Mouse (Mus musculus) effector memory CD4-positive, alpha-beta T cell, adult 7 months (primary cell): ENCODE results near the gene Nynrin. TPM values are rescaled to one million over a fixed set of nuclear protein-coding genes. Genes with fewer than 3 reads are reported as not detected.

Experiments
- polyA plus RNA-seq: library from polyadenylated mRNA; unstranded; fragments of 100-300 nt; shearing (Covaris generic); gene quantifications from one replicate; pipeline ENCODE4 v1.2.1, GENCODE M21; 2017

Nynrin gene
- polyA plus RNA-seq = 0.21 TPM

DNA sequence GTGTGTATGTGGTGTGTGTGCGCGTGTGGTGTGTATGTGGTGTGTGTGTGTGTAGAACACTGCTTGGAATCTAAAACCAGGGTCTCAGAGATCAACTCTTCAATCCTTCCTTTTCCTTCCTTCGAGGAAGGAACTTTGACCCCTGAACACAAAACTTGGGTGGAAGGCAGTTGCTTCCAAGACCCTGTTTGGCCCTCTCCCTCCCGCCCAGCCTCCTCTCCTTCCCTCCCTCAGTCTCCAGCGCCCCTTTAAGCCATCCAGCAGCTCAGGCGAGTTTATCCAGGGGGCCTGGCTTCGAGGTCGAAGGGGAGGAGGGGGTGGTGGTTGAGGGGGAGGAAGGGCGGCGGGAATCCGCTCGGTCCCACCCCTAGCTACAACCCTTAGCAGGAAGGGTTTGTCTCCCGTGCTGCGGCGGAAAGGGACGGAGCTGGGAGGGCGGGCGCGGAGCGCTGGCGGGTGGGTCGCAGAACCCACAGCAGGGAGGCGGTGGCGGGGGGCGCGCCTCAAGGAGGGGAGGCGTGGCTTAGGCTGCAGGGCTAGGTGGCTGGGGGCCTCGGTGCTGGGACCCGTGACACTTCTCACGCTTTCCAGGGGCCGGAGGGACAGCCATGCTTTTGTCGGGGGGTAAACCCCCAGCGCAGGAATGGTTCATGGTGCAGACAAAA, at the start of gene Nynrin:
TSS of gene Nynrin (plus strand) at position 390 of the 665 bp plus-strand sequence.

DNA sequence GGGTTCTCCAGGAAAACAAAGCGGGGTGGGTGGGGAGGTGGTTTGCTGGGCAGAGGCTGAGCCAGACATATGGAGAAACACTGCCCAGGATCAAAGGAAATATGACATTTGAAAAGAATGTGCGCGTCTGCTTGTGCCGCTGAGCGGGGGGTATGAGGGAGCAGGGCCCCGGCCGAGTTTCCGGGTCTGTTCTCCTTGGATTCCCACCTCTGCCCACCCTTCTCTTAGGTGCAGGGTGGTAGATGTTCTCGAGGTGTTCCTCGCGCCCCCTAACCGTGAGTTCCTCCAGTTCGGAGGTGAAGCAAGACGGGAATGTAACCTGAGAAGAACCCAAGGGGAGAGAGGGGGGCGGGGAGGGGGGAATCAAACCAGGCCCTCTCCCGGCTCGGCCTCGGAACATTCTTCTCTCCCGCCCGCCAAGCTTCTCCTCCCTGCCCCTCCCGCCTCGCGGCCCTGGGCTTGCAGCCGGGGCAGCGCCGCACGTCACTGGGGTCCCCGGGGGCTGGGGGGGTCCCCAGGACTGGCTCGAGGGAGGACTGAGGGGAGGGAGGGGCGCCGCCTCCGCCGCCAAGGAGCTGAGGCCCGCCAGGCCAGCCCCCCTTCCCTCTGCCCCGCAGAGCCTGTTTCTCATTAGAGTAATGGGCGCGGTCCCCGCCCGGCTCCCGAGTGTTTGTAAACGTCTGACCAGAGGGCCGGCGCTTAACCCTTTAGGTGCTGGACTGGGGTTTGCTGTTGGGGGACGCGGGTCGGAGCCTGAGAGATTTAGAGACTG, 30.6 kb upstream of the Nynrin start, which contains the start of gene Nfatc4:
TSS of gene Nfatc4 (plus strand) at position 154 of the 772 bp plus-strand sequence.

DNA sequence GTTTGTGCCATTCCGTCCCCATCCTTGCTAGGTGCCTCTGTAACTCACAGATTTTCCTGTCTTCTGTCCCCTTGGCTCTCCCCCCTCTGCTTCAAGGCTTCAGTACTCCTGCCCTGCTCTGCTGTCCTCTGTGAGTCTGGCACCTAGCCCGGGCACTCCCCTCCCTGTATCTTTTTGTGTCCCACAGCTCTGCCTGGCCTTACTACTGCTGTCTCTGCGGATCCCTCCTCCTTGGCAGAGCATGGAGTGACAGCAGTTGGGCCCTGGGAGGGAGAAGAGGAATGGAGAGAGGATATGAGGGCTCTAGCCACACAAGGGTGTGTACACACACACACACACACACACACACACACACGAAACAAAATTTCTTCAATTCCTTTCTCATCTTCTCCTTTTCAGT, 30.4 kb downstream of the Nynrin start, which contains the start of gene Cbln3:
TSS of gene Cbln3 (minus strand) at position 227 of the 400 bp plus-strand sequence.

DNA sequence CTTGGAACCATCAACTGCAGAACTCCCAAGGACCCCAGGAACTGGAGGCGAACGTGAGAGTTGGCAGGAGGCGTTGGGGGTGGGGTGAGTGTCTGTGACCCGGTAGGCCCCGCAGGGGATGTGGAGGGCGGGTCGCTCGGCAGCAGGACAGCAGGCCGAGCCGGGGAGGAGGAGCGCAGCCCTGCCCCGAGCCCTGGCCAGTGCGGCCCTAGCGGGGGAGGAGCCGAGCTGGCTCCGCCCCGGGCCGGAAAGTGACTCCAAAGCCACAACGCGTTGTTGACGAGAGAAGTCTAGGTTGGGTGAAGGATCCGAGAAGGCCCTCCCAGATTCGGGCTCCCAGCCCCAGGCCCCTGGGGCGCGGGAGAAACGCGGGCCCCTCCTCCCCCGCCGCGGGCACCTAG, 30.9 kb downstream of the Nynrin start, which contains the start of gene Khnyn:
TSS of gene Khnyn (plus strand) at position 235 of the 401 bp plus-strand sequence.

DNA sequence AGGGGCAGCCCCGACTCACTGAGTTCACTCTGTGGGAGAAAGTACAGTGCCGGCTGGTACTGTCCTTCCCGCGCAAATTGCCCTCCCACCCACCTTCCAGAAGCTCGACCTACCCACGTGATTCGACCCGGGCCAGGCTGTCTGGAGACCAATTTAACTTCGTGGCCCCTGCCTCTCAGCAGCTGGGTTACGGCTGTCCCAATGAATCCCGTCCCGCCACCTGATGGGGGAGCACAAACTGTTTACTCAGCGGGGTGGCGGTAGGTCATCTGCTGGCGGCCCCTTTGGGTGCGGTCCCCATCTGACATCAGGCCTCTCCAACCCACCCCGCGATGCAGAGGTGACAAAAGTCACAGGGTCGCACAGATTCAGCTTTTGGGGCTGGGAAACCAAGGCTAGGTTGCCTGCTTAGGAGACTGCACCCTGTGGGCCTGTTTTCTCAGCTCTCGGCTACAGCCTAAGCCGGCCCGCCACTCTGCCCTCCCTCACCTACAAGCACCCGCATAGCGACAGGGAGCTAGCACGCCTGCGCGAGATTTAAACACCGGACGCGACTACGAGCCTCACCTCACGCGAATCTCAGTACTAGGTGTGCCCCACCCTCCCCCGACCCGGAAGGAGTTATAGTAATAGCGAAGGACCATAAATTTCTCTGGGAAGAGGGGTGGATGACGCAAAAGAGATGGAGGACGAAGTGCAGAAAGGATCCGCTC, 46.0 kb downstream of the Nynrin start, which contains the start of gene Sdr39u1:
TSS of gene Sdr39u1 (minus strand) at position 593 of the 713 bp plus-strand sequence.

Other genes starting within 250 kb of the Nynrin start
- gene Rec8, start 236.0 kb upstream of the Nynrin start, polyA plus RNA-seq = 0.50 TPM
- gene Ipo4, start 218.1 kb upstream of the Nynrin start, polyA plus RNA-seq = 49.8 TPM
- 2.1 TPM for gene Gm49378, start 216.1 kb upstream of the Nynrin start, polyA plus RNA-seq
- 74.7 TPM for gene Tm9sf1, start 210.2 kb upstream of the Nynrin start, polyA plus RNA-seq
- gene Tssk4, start 203.8 kb upstream of the Nynrin start, polyA plus RNA-seq = 0.51 TPM
- gene Mdp1, start 193.5 kb upstream of the Nynrin start, polyA plus RNA-seq = 44.7 TPM
- gene Gmpr2, start 182.1 kb upstream of the Nynrin start, polyA plus RNA-seq = 33.1 TPM
- 239 TPM for gene Nedd8, start 181.9 kb upstream of the Nynrin start, polyA plus RNA-seq
- 189 TPM for gene Tinf2, start 172.2 kb upstream of the Nynrin start, polyA plus RNA-seq
- not detected for gene Tgm1, start 140.1 kb upstream of the Nynrin start, polyA plus RNA-seq
- 85.5 TPM for gene Rabggta, start 131.7 kb upstream of the Nynrin start, polyA plus RNA-seq
- gene Dhrs1, start 108.3 kb upstream of the Nynrin start, polyA plus RNA-seq = 23.0 TPM
- gene Nop9, start 108.3 kb upstream of the Nynrin start, polyA plus RNA-seq = 49.5 TPM
- gene Cideb, start 95.6 kb upstream of the Nynrin start, polyA plus RNA-seq = not detected
- 0.21 TPM for gene Ltb4r2, start 92.6 kb upstream of the Nynrin start, polyA plus RNA-seq
- not detected for gene Ltb4r1, start 88.0 kb upstream of the Nynrin start, polyA plus RNA-seq
- not detected for gene Adcy4, start 69.9 kb upstream of the Nynrin start, polyA plus RNA-seq
- 74.2 TPM for gene Ripk3, start 65.1 kb upstream of the Nynrin start, polyA plus RNA-seq
- gene Nfatc4, start 30.9 kb upstream of the Nynrin start, polyA plus RNA-seq = 0.37 TPM
- 0.18 TPM for gene Cbln3, start 30.4 kb downstream of the Nynrin start, polyA plus RNA-seq
- gene Khnyn, start 30.9 kb downstream of the Nynrin start, polyA plus RNA-seq = 104 TPM
- 35.6 TPM for gene Sdr39u1, start 46.3 kb downstream of the Nynrin start, polyA plus RNA-seq
- not detected for gene Cma1, start 90.7 kb downstream of the Nynrin start, polyA plus RNA-seq
- not detected for gene Cma2, start 97.0 kb downstream of the Nynrin start, polyA plus RNA-seq
- not detected for gene Mcpt1, start 164.0 kb downstream of the Nynrin start, polyA plus RNA-seq
- not detected for gene Mcpt9, start 176.5 kb downstream of the Nynrin start, polyA plus RNA-seq
- gene Mcpt2, start 188.0 kb downstream of the Nynrin start, polyA plus RNA-seq = not detected
- gene Mcpt4, start 208.3 kb downstream of the Nynrin start, polyA plus RNA-seq = not detected
- not detected for gene Mcpt8, start 231.3 kb downstream of the Nynrin start, polyA plus RNA-seq
- not detected for gene Ctsg, start 248.6 kb downstream of the Nynrin start, polyA plus RNA-seq